Mouse (Mus musculus) myocyte (in vitro differentiated cells): ENCODE measurements around the gene Mtcl1.

Experiments used
- E2F4 ChIP-seq: IDR thresholded peaks from one replicate; pipeline ENCODE4 v1.6.1; 2011; ENCODE audit warnings: mild to moderate bottlenecking, control low read depth, moderate library complexity; ENCODE audit not compliant: insufficient read depth
- MYOG ChIP-seq, 3 experiments: IDR thresholded peaks; one replicate each; pipeline ENCODE4 v1.6.1; 2011; ENCODE audit warnings: control low read depth in 2 of 3, low read depth in 2 of 3, mild to moderate bottlenecking in 2 of 3; ENCODE audit not compliant: insufficient read length in 2 of 3, control insufficient read depth in 1 of 3, insufficient read depth in 1 of 3
- POLR2A ChIP-seq: IDR thresholded peaks from one replicate; pipeline ENCODE4 v1.6.1; 2011; ENCODE audit warnings: low read depth, mild to moderate bottlenecking, control low read depth, moderate library complexity; ENCODE audit not compliant: insufficient read length
- USF1 ChIP-seq: IDR thresholded peaks from one replicate; pipeline ENCODE4 v1.6.1; 2011; ENCODE audit warnings: low read depth, mild to moderate bottlenecking, control low read depth, moderate library complexity

GRCm38 (mm10) chr17:66324836-66325235 is 124.7 kb downstream of the Mtcl1 start:
- no peak for TF ChIP-seq POLR2A
- TF ChIP-seq MYOG (IDR thresholded peaks at IDR 0.05; ENCODE audit: control insufficient read depth in 1 of 3, insufficient read depth in 1 of 3, insufficient read length in 2 of 3, low read depth in 2 of 3), result no peak
- TF ChIP-seq E2F4, result no peak
- no peak for TF ChIP-seq USF1
